Comparison of ENCODE assay signal across 29 mouse cellular contexts in the genomic region with DNA sequence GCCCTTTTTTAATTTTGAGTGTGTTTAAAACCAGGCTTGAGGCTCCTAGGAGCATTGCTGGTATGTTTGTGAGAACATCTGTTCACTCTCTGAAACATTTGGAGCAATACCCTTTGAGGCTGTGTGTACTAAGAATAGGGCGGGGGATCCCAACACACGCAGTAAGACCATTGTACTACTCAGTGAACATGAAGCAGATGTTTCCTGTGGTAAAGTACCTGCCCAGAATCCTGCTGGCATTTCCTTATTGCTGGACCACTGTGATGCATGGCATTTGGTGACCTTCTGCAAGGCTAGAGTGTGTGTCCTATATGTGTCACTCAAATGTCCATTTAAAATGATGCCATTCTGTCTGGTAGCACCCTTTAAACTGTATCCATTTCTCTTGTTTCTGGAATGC.
A peak's percentile ranks its signal among the peaks of the same experiment; 100 is the strongest.
DNase-seq lines count a peak whose midpoint lies in the region; ATAC-seq lines count a peak whose summit lies in the region.
"Had no signal": no experiment of that assay in that cellular context is flagged by ENCODE, and none has a peak within 500 bp of the region (broad histone marks: within the 10 kb centered on the region; RNA-seq: fewer than 3 reads in every experiment).

No protein-coding gene starts in this region.

- H3K9me3 ChIP-seq in embryonic facial prominence, embryonic 14.5 days (ENCODE audit: control insufficient read depth, low read length): no peaks in the 10 kb centered on the region
- no peaks in the 10 kb centered on the region for H3K9me3 ChIP-seq in embryonic facial prominence, embryonic 10.5 days
- no peaks in the 10 kb centered on the region for H3K9me3 ChIP-seq in lung, embryonic 15.5 days
- H3K9me3 ChIP-seq: embryonic facial prominence, embryonic 15.5 days; G1E; heart, embryonic 12.5 days; heart, embryonic 15.5 days had no signal

- no peak overlapping the region for H3K4me2 ChIP-seq in embryonic facial prominence, embryonic 14.5 days (ENCODE audit: low read depth, low read length)
- H3K4me2 ChIP-seq in lung, embryonic 15.5 days: no peak overlapping the region
- H3K4me2 ChIP-seq: embryonic facial prominence, embryonic 15.5 days; heart, embryonic 12.5 days; heart, embryonic 15.5 days; hindbrain, embryonic 14.5 days had no signal

- H3K27me3 ChIP-seq in embryonic facial prominence, embryonic 14.5 days (replicated peaks; ENCODE audit: control insufficient read depth, insufficient read depth, low read length): no peaks in the 10 kb centered on the region
- H3K27me3 ChIP-seq in embryonic facial prominence, embryonic 10.5 days (replicated peaks; ENCODE audit: low read depth, poor library complexity, severe bottlenecking): no peaks in the 10 kb centered on the region
- no peaks in the 10 kb centered on the region for H3K27me3 ChIP-seq in lung, embryonic 15.5 days
- H3K27me3 ChIP-seq: embryonic facial prominence, embryonic 15.5 days; heart, embryonic 12.5 days; heart, embryonic 15.5 days; Patski had no signal

- no peak for ATAC-seq in embryonic facial prominence, embryonic 14.5 days (ENCODE audit: low read depth)
- 0 out of 2 replicates have a peak, but pooled peaks have one; percentile 11 for ATAC-seq in lung, embryonic 15.5 days (ENCODE audit: borderline replicate concordance, extremely low read depth, low FRiP score, low TSS enrichment)
- ATAC-seq: forebrain, embryonic 14.5 days; forebrain, postnatal 0 days; hindbrain, postnatal 0 days; Patski had no signal

- H3K27ac ChIP-seq in embryonic facial prominence, embryonic 14.5 days (replicated peaks; ENCODE audit: low read depth, low read length): no peak overlapping the region
- H3K27ac ChIP-seq in embryonic facial prominence, embryonic 10.5 days (replicated peaks): no peak overlapping the region
- no peak overlapping the region for H3K27ac ChIP-seq in lung, embryonic 15.5 days
- H3K27ac ChIP-seq: embryonic facial prominence, embryonic 15.5 days; gastrocnemius, adult 2 months; heart, embryonic 15.5 days; hindbrain, embryonic 14.5 days; hindbrain, postnatal 0 days had no signal

- H3K36me3 ChIP-seq in embryonic facial prominence, embryonic 14.5 days (ENCODE audit: control insufficient read depth, insufficient read depth, low read length): no peaks in the 10 kb centered on the region
- H3K36me3 ChIP-seq in embryonic facial prominence, embryonic 10.5 days (replicated peaks): no peaks in the 10 kb centered on the region
- H3K36me3 ChIP-seq in lung, embryonic 15.5 days: no peaks in the 10 kb centered on the region
- H3K36me3 ChIP-seq: embryonic facial prominence, embryonic 15.5 days; G1E; heart, embryonic 12.5 days; heart, embryonic 15.5 days had no signal

- 75% methylated on average over 2 of the region's 2 CpGs for WGBS in embryonic facial prominence, embryonic 14.5 days
- 81% methylated on average over 2 of the region's 2 CpGs for WGBS in embryonic facial prominence, embryonic 10.5 days
- WGBS in lung, embryonic 15.5 days: 75% methylated on average over 2 of the region's 2 CpGs

- no peak overlapping the region for H3K4me3 ChIP-seq in embryonic facial prominence, embryonic 14.5 days (ENCODE audit: low read depth, low read length)
- no peak overlapping the region for H3K4me3 ChIP-seq in embryonic facial prominence, embryonic 10.5 days
- H3K4me3 ChIP-seq in lung, embryonic 15.5 days: no peak overlapping the region
- H3K4me3 ChIP-seq: embryonic facial prominence, embryonic 15.5 days; gastrocnemius, adult 2 months; heart, embryonic 12.5 days; heart, embryonic 15.5 days had no signal

- H3K4me1 ChIP-seq in embryonic facial prominence, embryonic 14.5 days (ENCODE audit: control insufficient read depth, insufficient read depth, low read length): no peaks in the 10 kb centered on the region
- H3K4me1 ChIP-seq in embryonic facial prominence, embryonic 10.5 days: no peaks in the 10 kb centered on the region
- no peaks in the 10 kb centered on the region for H3K4me1 ChIP-seq in lung, embryonic 15.5 days
- H3K4me1 ChIP-seq: embryonic facial prominence, embryonic 15.5 days; heart, embryonic 12.5 days; heart, embryonic 15.5 days had no signal

- no peak overlapping the region for H3K9ac ChIP-seq in embryonic facial prominence, embryonic 14.5 days (ENCODE audit: low read depth, low read length)
- H3K9ac ChIP-seq in lung, embryonic 15.5 days: no peak overlapping the region
- H3K9ac ChIP-seq: embryonic facial prominence, embryonic 15.5 days; forebrain, postnatal 0 days; heart, embryonic 12.5 days; heart, embryonic 15.5 days; hindbrain, embryonic 14.5 days had no signal

- peak; percentile 2 for DNase-seq in embryonic facial prominence, embryonic 14.5 days (ENCODE audit: low spot score)
- DNase-seq in embryonic facial prominence, embryonic 10.5 days (ENCODE audit: low spot score): no peak
- peak; percentile 12 for DNase-seq in kidney, postnatal 14 days
- no peak for DNase-seq in kidney, postnatal 25 days
- no peak for DNase-seq in lung, postnatal 14 days
- peak; percentile 10 for DNase-seq in lung, postnatal 10 days
- no peak for DNase-seq in lung, postnatal 4 days
- DNase-seq: adrenal gland, postnatal 14 days; B cell, adult 2 months; cerebellum, adult 11-12 months; cerebellum, adult 8-10 months; cerebellum, postnatal 10 days; cerebellum, postnatal 36 days; embryo, embryonic 11 days; forebrain, postnatal 0 days; gastrocnemius, adult 2 months; gastrocnemius, postnatal 14 days; heart, adult 11 months; heart, postnatal 14 days; heart, postnatal 4 days had no signal

Comparison
In these comparisons a context has a peak if more than half of its experiments do, and no peak if none do; other contexts are left out.
1. DNase-seq: peak in embryonic facial prominence, embryonic 14.5 days (single experiment), kidney, postnatal 14 days (single experiment) and lung, postnatal 10 days (single experiment); none in embryonic facial prominence, embryonic 10.5 days (single experiment), kidney, postnatal 25 days (0 of 2), lung, postnatal 14 days (single experiment) and lung, postnatal 4 days (0 of 2).